Mouse (Mus musculus) stomach, embryonic 14.5 days (tissue): ENCODE measurements at regions not wholly inside any gene's neighbourhood (a gene's known extent, or its start where the extent isn't known, plus 50 kb on each side); places are given as distances from the start of the nearest gene placed in this dataset.

ENCODE experiments used
- ATAC-seq: fragments of 200-750 bp; cut with Nextera tagmentation; 2 replicates; pipeline ENCODE4 v1.8.0; 2017; ENCODE audit warnings: low read depth, moderate TSS enrichment; ENCODE audit not compliant: insufficient number of reproducible peaks, insufficient read depth, low FRiP score
- H3K27ac ChIP-seq: fragments of 300-500 bp; sonication (generic); 2 replicates; pipeline ENCODE4 v1.5.1; 2014; ENCODE audit warnings: mild to moderate bottlenecking, low read length, moderate library complexity, mixed read lengths
- H3K27me3 ChIP-seq: fragments of 300-500 bp; sonication (generic); 2 replicates; pipeline ENCODE4 v1.6.1; 2014; ENCODE audit warnings: low read length, control low read depth, mixed read lengths; ENCODE audit not compliant: control insufficient read depth, insufficient read depth
- H3K36me3 ChIP-seq: fragments of 300-500 bp; sonication (generic); 2 replicates; pipeline ENCODE4 v1.6.1; 2014; ENCODE audit warnings: mild to moderate bottlenecking, control low read depth, low read length, moderate library complexity, mixed read lengths; ENCODE audit not compliant: control insufficient read depth, insufficient read depth
- H3K4me1 ChIP-seq: fragments of 300-500 bp; sonication (generic); 2 replicates; pipeline ENCODE4 v1.6.1; 2014; ENCODE audit warnings: low read length, control low read depth, mixed read lengths; ENCODE audit not compliant: control insufficient read depth, insufficient read depth
- H3K4me2 ChIP-seq: fragments of 300-500 bp; sonication (generic); replicated peaks from 2 replicates; pipeline ENCODE4 v1.6.1; 2014; ENCODE audit warnings: low read depth, low read length, control low read depth
- H3K4me3 ChIP-seq: fragments of 300-500 bp; sonication (generic); 2 replicates; pipeline ENCODE4 v1.5.1; 2014; ENCODE audit warnings: low read depth, low read length, control low read depth
- H3K9ac ChIP-seq: fragments of 300-500 bp; sonication (generic); replicated peaks from 2 replicates; pipeline ENCODE4 v1.6.1; 2014; ENCODE audit warnings: low read depth, mild to moderate bottlenecking, control low read depth, low read length, moderate library complexity, mixed read lengths
- H3K9me3 ChIP-seq: fragments of 300-500 bp; sonication (generic); 2 replicates; pipeline ENCODE4 v1.6.1; 2016; ENCODE audit warnings: low read depth, low read length, control low read depth; ENCODE audit not compliant: control insufficient read depth
- WGBS: fragments of 180-500 bp; shearing (Covaris S2); extraction: QIAGEN DNeasy Blood & Tissue Kit; methylation state at CpG from one replicate; pipeline ENCODE4 v1.1.7; 2014; 5-methylcytosine and 5-hydroxymethylcytosine counted together

DNA sequence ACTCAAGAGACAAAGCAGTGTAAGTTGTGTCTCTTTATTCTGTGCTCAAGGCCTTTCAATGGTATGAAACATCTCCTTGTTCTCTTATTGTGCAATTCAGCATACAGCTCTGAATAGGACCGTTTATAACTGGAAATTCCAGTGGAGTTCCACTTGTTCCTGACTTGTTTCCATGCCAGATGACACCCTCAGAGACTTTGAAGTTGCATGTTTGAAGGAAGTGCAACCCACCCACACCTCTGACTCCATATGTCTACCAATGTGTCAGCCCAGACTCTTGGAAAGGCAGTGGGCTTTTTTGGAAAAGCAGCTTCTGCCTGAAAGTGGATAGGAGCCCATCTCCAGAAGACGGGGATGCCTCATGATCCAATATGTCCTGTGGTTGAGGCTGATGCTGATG is 288.1 kb downstream of the Osr1 start:
- no peaks in the 10 kb centered on the region for H3K36me3 ChIP-seq
- no peak overlapping the region for H3K9ac ChIP-seq
- no peaks in the 10 kb centered on the region for H3K9me3 ChIP-seq
- H3K4me1 ChIP-seq, result no peaks in the 10 kb centered on the region
- no peak overlapping the region for H3K27ac ChIP-seq
- no peak overlapping the region for H3K4me3 ChIP-seq
- 81% methylated on average over 2 of the region's 2 CpGs for WGBS
- no peak for ATAC-seq
- H3K27me3 ChIP-seq, result no peaks in the 10 kb centered on the region
- H3K4me2 ChIP-seq, result no peak overlapping the region

DNA sequence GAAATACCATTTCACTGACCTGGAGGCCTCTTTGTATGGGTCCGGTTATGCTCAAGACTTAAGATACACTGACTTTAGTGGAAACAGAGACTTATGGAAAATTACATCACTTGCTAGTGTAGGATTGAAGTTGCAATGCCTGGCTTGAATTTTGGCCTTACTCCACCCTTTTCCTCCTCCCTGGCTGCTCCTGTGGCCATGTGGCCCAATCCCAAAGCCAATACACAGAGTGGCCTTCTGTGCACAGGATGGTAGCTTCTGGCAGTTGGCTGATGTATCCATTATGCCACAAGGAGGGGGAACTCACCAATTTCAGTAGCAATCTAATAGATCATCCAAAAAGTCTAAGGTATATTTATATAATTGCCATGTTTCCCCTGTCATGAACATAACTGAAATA is 292.4 kb downstream of the Osr1 start:
- H3K4me1 ChIP-seq, result no peaks in the 10 kb centered on the region
- H3K27me3 ChIP-seq, result no peaks in the 10 kb centered on the region
- no peaks in the 10 kb centered on the region for H3K9me3 ChIP-seq
- H3K4me3 ChIP-seq, result no peak overlapping the region
- H3K9ac ChIP-seq, result no peak overlapping the region
- ATAC-seq, result no peak
- 85% methylated on average over 1 of the region's 1 CpGs for WGBS
- H3K36me3 ChIP-seq, result no peaks in the 10 kb centered on the region
- H3K27ac ChIP-seq, result no peak overlapping the region
- H3K4me2 ChIP-seq, result no peak overlapping the region

DNA sequence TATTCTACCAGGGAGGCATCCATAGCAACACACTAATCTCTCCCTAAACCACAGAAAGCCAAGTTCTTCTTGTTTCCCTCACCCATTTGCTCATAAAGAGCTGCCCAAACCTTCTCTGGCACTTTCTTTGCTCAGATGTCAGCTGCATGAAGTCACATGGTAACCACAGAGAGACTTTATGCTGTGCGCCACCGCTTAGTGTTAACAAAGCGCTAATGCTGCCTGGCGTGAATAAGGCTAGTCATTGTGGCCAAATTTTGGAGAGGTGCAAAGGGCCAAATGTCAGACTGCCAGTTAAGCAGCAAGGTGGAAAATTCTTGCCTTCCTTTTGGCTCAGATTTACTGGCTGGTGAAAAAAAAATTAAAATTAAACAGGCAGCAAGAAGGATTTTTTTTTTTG is 302.3 kb downstream of the Osr1 start:
- Histone ChIP-seq H3K4me2 (no peak overlapping the region), H3K36me3 (no peaks in the 10 kb centered on the region), H3K4me3 (no peak overlapping the region), H3K4me1 (no peaks in the 10 kb centered on the region), H3K9me3 (no peaks in the 10 kb centered on the region), H3K27ac (no peak overlapping the region), H3K27me3 (no peaks in the 10 kb centered on the region), H3K9ac (no peak overlapping the region)
- no peak for ATAC-seq
- WGBS, result 93% methylated on average over 4 of the region's 4 CpGs

DNA sequence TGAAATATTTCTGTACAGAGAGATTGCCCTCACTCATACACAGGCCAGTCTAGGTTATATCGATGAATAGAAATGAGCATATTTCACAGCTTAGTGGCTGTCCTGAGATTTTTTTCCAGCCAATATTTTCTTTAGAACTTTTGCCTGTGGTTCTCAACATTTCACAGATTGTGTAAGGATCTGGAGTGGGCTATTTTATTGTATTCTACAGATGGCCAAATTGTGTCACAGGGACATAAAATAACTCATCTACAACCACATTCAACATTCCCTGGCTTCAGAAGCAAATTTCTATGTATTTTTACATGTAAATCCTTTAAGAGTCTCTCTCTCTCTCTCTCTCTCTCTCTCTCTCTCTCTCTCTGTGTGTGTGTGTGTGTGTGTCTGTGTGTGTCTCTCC is 303.3 kb downstream of the Osr1 start:
- ATAC-seq, result no peak
- Histone ChIP-seq H3K4me1 (no peaks in the 10 kb centered on the region), H3K27ac (no peak overlapping the region), H3K4me3 (no peak overlapping the region), H3K4me2 (no peak overlapping the region), H3K9me3 (no peaks in the 10 kb centered on the region), H3K9ac (no peak overlapping the region), H3K36me3 (no peaks in the 10 kb centered on the region), H3K27me3 (no peaks in the 10 kb centered on the region)
- WGBS, result 93% methylated on average over 1 of the region's 1 CpGs

DNA sequence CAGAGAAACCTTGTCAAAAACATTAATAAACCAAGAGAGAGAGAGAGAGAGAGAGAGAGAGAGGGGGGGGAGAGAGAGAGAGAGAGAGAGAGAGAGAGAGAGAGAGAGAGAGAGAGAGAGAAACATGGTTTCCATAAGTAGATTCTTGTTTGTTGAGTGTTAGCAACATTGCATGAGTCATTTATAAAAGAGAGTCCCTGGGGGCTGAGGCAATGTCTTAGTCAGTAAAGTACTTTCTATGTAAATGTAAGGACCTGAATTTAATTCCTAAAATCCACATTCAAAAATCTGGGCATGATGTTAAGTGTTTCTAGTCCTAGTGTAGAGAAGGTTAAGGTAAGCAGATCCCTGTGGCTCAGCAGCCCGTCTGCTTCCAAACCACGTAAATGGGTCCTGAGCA is 304.9 kb downstream of the Osr1 start:
- no peak overlapping the region for H3K4me2 ChIP-seq
- no peak overlapping the region for H3K27ac ChIP-seq
- no peak for ATAC-seq
- no peaks in the 10 kb centered on the region for H3K4me1 ChIP-seq
- H3K9me3 ChIP-seq, result no peaks in the 10 kb centered on the region
- WGBS, result 90% methylated on average over 2 of the region's 2 CpGs
- H3K36me3 ChIP-seq, result no peaks in the 10 kb centered on the region
- no peaks in the 10 kb centered on the region for H3K27me3 ChIP-seq
- no peak overlapping the region for H3K4me3 ChIP-seq
- H3K9ac ChIP-seq, result no peak overlapping the region

- Histone ChIP-seq H3K27me3 (no peaks in the 10 kb centered on the region), H3K9ac (no peak overlapping the region), H3K4me2 (no peak overlapping the region), H3K9me3 (no peaks in the 10 kb centered on the region), H3K4me1 (no peaks in the 10 kb centered on the region), H3K4me3 (no peak overlapping the region), H3K36me3 (no peaks in the 10 kb centered on the region), H3K27ac (no peak overlapping the region)
- ATAC-seq, result no peak
- 91% methylated on average over 2 of the region's 2 CpGs for WGBS
These were observed 312.2 kb downstream of the Osr1 start for GRCm38 (mm10) chr12:9881953-9882623.

GRCm38 (mm10) chr12:9883037-9883730 is 313.3 kb downstream of the Osr1 start:
- no peak overlapping the region for H3K4me2 ChIP-seq
- no peak for ATAC-seq
- no peaks in the 10 kb centered on the region for H3K27me3 ChIP-seq
- no peak overlapping the region for H3K9ac ChIP-seq
- WGBS, result 47% methylated on average over 1 of the region's 1 CpGs
- H3K9me3 ChIP-seq, result no peaks in the 10 kb centered on the region
- H3K4me1 ChIP-seq, result no peaks in the 10 kb centered on the region
- no peak overlapping the region for H3K27ac ChIP-seq
- H3K4me3 ChIP-seq, result no peak overlapping the region
- H3K36me3 ChIP-seq, result no peaks in the 10 kb centered on the region

- Histone ChIP-seq H3K27ac (no peak overlapping the region), H3K4me2 (no peak overlapping the region), H3K9ac (no peak overlapping the region), H3K9me3 (no peaks in the 10 kb centered on the region), H3K4me1 (no peaks in the 10 kb centered on the region), H3K36me3 (no peaks in the 10 kb centered on the region), H3K4me3 (no peak overlapping the region), H3K27me3 (no peaks in the 10 kb centered on the region)
- ATAC-seq, result no peak
- WGBS, result 84% methylated on average over 2 of the region's 2 CpGs
These were observed 324.6 kb downstream of the Osr1 start for GRCm38 (mm10) chr12:9894521-9894920.

DNA sequence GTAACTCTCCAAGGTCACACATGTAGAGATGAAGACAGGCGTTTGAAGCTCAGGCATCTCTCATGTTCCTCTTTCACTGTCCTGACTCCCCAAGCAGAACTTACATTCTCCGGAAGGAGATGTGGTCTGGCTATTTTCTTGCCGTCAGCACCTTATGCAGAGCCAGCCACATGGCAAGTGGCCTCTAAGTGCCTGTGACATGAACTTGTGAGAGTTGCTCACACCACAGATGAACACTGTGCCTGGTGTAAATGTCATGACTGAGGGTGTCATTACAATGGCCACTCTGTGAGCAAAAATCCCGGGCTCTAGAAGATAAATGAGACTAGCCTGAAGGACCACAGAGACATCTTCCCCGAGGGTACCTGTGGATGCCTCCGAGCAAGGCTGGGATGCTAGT is 328.1 kb downstream of the Osr1 start:
- no peaks in the 10 kb centered on the region for H3K9me3 ChIP-seq
- H3K4me2 ChIP-seq, result no peak overlapping the region
- ATAC-seq, result no peak
- 75% methylated on average over 6 of the region's 6 CpGs for WGBS
- H3K9ac ChIP-seq, result no peak overlapping the region
- H3K27me3 ChIP-seq, result no peaks in the 10 kb centered on the region
- H3K4me3 ChIP-seq, result no peak overlapping the region
- no peaks in the 10 kb centered on the region; the same call in 1 of the 2 replicates for H3K4me1 ChIP-seq
- H3K36me3 ChIP-seq, result no peaks in the 10 kb centered on the region
- no peak overlapping the region for H3K27ac ChIP-seq
